Mouse (Mus musculus) liver, adult 2 months (tissue): ENCODE results near the gene Nos1ap.

Experiments used
- CTCF ChIP-seq: fragments of 200-500 bp; IDR thresholded peaks from 2 replicates; pipeline ENCODE4 v1.5.1; 2011; ENCODE audit warnings: low read depth, low read length, control low read depth
- POLR2A ChIP-seq: fragments of 200-500 bp; IDR thresholded peaks from 2 replicates; pipeline ENCODE4 v1.6.1; 2011; ENCODE audit warnings: low read length, control low read depth; ENCODE audit not compliant: insufficient read depth; ENCODE audit errors: extremely low read depth

GRCm38 (mm10) chr1:170501970-170502369 lies 87.7 kb downstream of the Nos1ap start:
- no peak for TF ChIP-seq CTCF
- TF ChIP-seq POLR2A: no peak
